Mouse (Mus musculus) testis, adult 2 months (tissue): ENCODE results near the gene Hpd.

ENCODE experiments used
- CTCF ChIP-seq: fragments of 200-500 bp; IDR thresholded peaks from 2 replicates; pipeline ENCODE4 v1.5.1; 2012; ENCODE audit warnings: low read depth, mild to moderate bottlenecking, inconsistent platforms, low read length, moderate library complexity; ENCODE audit not compliant: control insufficient read depth, insufficient read depth, insufficient replicate concordance
- POLR2A ChIP-seq: fragments of 200-500 bp; IDR thresholded peaks from 2 replicates; pipeline ENCODE4 v1.6.1; 2012; ENCODE audit warnings: low read depth, mild to moderate bottlenecking, inconsistent platforms, low read length, moderate library complexity; ENCODE audit not compliant: control insufficient read depth

DNA sequence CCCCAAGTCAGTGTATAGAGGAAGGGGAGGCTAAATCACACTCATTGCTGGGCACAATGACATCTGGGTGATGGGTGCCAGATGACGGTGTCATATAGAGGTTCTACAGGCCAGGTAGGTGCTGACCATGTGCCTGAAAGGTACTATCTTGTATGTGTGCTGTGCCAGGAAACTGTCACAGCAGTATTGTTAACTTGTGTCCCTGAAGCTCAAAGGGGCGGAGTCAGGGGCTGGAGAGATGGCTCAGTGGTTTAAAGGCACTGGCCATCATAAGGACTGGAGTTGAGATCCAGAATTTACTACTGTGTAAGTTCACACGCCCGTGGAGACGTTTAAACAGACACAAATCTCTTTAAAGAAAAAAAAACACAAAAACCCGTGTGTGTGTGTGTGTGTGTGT, 46.8 kb upstream of the Hpd start:
- TF ChIP-seq POLR2A: no peak
- no peak for TF ChIP-seq CTCF
